Mouse (Mus musculus): ENCODE measurements around the gene Mrgpra9.

DNA sequence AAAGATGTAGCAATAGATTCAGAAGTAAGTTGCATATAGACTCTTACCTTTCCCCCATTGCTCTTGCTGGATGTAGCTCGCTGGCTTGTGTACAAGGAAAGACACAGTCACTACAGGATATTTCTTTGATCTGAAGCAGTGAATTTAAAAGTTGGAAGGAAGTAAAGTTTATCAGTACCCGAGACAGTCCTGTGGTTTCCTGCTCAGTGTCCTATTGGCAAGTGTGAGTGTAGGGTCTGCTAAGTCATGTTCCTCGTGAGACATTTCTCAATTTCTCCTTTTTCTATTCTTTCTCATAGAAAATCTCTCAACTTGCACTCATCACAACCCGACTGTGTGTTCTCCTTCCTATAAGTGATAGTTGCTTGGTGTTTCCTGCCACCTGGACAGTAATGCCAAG lies 47.8 kb downstream of the Mrgpra9 start, which contains the start of gene Mrgpra6:
- TF ChIP-seq POLR2A (IDR thresholded peaks at IDR 0.05; ENCODE audit: extremely low read depth, insufficient read depth, low read length): no peak
- TF ChIP-seq CTCF (IDR thresholded peaks at IDR 0.05; ENCODE audit: low read depth, low read length): no peak

All from liver, adult 2 months (tissue).